Mouse (Mus musculus) hindbrain, embryonic 16.5 days (tissue): ENCODE data around the gene Trit1. TPM values are rescaled to one million over a fixed set of nuclear protein-coding genes. Genes with fewer than 3 reads are reported as not detected.
A peak's percentile ranks its signal among the peaks of the same experiment; 100 is the strongest.

ENCODE experiments used
- ATAC-seq: fragments of 200-750 bp; cut with Nextera tagmentation; 2 replicates; pipeline ENCODE4 v1.8.0; 2017; ENCODE audit warnings: moderate TSS enrichment, moderate library complexity
- H3K27ac ChIP-seq: fragments of 300-500 bp; sonication (generic); 2 replicates; pipeline ENCODE4 v1.5.1; 2014; ENCODE audit warnings: low read depth, mild to moderate bottlenecking, control low read depth, low read length, moderate library complexity
- H3K27me3 ChIP-seq: fragments of 300-500 bp; sonication (generic); replicated peaks from 2 replicates; pipeline ENCODE4 v1.6.1; 2014; ENCODE audit warnings: low read length; ENCODE audit not compliant: control insufficient read depth, insufficient read depth
- H3K36me3 ChIP-seq: fragments of 300-500 bp; sonication (generic); 2 replicates; pipeline ENCODE4 v1.6.1; 2014; ENCODE audit warnings: mild to moderate bottlenecking, low read length, moderate library complexity, mixed read lengths; ENCODE audit not compliant: control insufficient read depth, insufficient read depth
- H3K4me1 ChIP-seq: fragments of 300-500 bp; sonication (generic); 2 replicates; pipeline ENCODE4 v1.6.1; 2014; ENCODE audit warnings: low read depth, low read length; ENCODE audit not compliant: control insufficient read depth, insufficient read depth
- H3K4me2 ChIP-seq: fragments of 300-500 bp; sonication (generic); 2 replicates; pipeline ENCODE4 v1.6.1; 2014; ENCODE audit warnings: mild to moderate bottlenecking, low read length, control low read depth, moderate library complexity
- H3K4me3 ChIP-seq: fragments of 300-500 bp; sonication (generic); 2 replicates; pipeline ENCODE4 v1.5.1; 2014; ENCODE audit warnings: mild to moderate bottlenecking, low read length, control low read depth, moderate library complexity
- H3K9ac ChIP-seq: fragments of 300-500 bp; sonication (generic); 2 replicates; pipeline ENCODE4 v1.6.1; 2014; ENCODE audit warnings: low read depth, mild to moderate bottlenecking, control low read depth, low read length, moderate library complexity
- H3K9me3 ChIP-seq: fragments of 300-500 bp; sonication (generic); 2 replicates; pipeline ENCODE4 v1.6.1; 2014; ENCODE audit warnings: mild to moderate bottlenecking, low read length, moderate library complexity; ENCODE audit not compliant: control insufficient read depth
- WGBS: fragments of 180-500 bp; shearing (Covaris S2); extraction: QIAGEN DNeasy Blood & Tissue Kit; methylation state at CpG from one replicate; pipeline ENCODE4 v1.1.7; 2014; 5-methylcytosine and 5-hydroxymethylcytosine counted together
- polyA plus RNA-seq: library from polyadenylated mRNA; unstranded; fragments of >200 nt; fragmentation: Nextera tagmentation; extraction: Ambion mirVana; gene quantifications from 2 replicates; pipeline ENCODE4 v1.2.1, GENCODE M21; 2015

Trit1 gene
- polyA plus RNA-seq, 1 experiment from 2014 or later = 21.5 TPM

DNA sequence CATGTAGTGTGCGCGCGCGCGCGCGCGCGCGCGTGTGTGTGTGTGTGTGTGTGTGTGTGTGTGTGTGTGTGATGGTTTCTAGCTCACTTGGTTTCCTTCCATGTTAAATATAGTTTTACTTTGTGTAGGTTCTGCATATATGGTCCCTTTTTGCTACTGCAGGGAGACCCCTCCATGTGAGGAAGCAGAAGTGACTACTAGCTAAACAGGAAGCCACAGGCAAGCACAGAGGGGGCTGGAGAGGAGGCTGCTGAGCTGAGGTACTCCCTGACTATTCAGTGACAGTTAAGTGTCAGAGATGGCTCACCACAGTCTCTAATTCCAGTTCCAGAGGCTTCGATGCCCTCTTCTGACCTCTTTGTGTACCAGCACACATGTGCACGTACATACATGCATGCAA is 9.8 kb downstream of the Trit1 start:
- 0 out of 2 replicates have a peak, but pooled peaks cover 2% of the 10 kb centered on the region for H3K36me3 ChIP-seq
- H3K4me2 ChIP-seq = no peak overlapping the region
- no peak overlapping the region for H3K4me3 ChIP-seq
- H3K27ac ChIP-seq = no peak overlapping the region
- no peak overlapping the region for H3K9ac ChIP-seq
- WGBS = 92% methylated on average over 13 of the region's 13 CpGs
- H3K27me3 ChIP-seq = no peaks in the 10 kb centered on the region
- no peaks in the 10 kb centered on the region for H3K4me1 ChIP-seq
- H3K9me3 ChIP-seq = no peaks in the 10 kb centered on the region
- ATAC-seq = no peak

DNA sequence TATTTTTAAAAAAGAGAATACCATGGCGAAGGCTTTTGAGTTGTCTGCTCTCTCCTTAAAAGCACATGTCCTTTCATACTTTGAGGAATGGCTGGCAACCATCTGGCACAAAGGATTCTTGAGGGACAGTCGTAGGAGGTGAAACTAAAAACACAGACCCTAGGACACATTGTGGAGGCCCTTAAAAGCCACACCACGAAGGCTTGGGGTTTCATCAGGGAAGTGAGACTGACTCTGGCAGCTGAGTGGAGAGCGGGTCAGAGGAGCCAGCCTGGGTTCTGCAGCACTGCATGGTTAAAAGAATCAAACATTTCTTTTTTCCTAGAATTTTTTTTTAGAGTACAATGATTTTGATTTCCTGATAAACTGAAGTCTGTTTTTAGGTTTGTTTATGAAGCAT is 10.2 kb downstream of the Trit1 start:
- H3K4me2 ChIP-seq = no peak overlapping the region
- 84% methylated on average over 4 of the region's 4 CpGs for WGBS
- H3K27ac ChIP-seq = no peak overlapping the region
- no peaks in the 10 kb centered on the region for H3K27me3 ChIP-seq
- no peaks in the 10 kb centered on the region for H3K4me1 ChIP-seq
- no peak for ATAC-seq
- H3K36me3 ChIP-seq = peaks cover 6% of the 10 kb centered on the region; the same call in 1 of the 2 replicates
- H3K9me3 ChIP-seq = no peaks in the 10 kb centered on the region
- H3K9ac ChIP-seq = no peak overlapping the region
- H3K4me3 ChIP-seq = no peak overlapping the region

DNA sequence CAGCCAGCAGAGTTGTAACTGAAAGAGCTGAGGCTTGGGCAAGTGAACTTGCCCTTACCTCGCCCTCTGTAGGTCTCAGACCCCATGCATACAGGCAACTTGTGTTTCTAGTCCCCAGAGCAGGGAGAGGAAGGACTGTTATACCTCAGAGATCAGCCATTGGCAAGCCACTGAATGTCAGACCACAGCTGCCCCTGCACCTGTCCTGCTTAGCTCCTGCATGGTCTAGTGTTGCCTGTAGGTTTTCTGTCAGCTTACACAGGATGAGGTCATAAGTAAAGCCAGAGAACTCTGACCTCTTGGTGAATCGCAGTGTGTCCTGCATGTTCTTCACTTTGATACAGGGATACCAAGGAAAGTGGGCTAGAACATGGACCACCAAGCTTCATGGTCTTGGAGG is 18.4 kb downstream of the Trit1 start:
- 83% methylated on average over 2 of the region's 2 CpGs for WGBS
- Histone ChIP-seq H3K27me3 (no peaks in the 10 kb centered on the region), H3K9ac (no peak overlapping the region), H3K9me3 (no peaks in the 10 kb centered on the region), H3K4me1 (no peaks in the 10 kb centered on the region), H3K4me2 (no peak overlapping the region), H3K27ac (no peak overlapping the region), H3K36me3 (peaks cover 11% of the 10 kb centered on the region), H3K4me3 (no peak overlapping the region)
- ATAC-seq = no peak

DNA sequence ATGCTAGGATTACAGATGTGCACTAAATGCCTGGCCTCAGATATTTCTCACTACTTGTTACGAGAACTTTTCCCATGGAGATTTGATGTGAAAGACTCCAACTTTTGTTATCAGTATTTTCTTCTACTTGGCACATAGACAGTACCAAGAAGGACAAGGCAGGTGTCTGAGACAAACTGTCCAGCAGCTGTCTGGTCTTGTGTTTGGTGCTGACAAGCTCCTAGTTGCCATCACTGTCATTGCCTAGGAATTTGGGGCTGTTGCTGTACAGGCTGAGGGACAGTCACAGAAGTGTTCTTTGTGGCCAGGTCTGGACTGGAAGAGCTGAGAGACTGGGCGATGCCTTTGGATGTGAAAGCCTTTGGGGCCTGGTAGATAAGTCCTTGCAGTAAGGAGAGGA is 19.2 kb downstream of the Trit1 start:
- Histone ChIP-seq H3K4me3 (no peak overlapping the region), H3K9me3 (no peaks in the 10 kb centered on the region), H3K9ac (no peak overlapping the region), H3K27me3 (no peaks in the 10 kb centered on the region), H3K36me3 (peaks cover 11% of the 10 kb centered on the region), H3K4me1 (no peaks in the 10 kb centered on the region), H3K27ac (no peak overlapping the region), H3K4me2 (no peak overlapping the region)
- ATAC-seq = no peak
- 93% methylated on average over 2 of the region's 2 CpGs for WGBS

DNA sequence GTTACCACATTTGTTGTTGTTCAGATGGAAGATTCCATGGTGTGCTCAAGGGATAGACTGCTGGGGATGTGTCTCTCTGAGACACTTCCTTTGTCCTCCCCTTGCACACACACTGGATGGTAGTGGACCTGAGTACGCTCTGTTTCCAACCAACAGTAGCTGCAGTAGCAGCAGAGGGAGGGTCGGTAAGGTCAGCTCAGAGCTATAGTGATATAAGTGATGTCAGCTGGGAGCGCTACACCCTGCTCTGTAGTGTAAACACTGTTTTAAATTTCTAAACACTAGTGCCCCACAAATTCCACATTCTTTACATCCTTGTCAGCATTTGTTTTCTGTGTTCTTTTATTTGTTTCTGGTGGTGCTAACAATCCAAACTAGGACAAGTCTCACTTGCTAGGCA is 20.3 kb downstream of the Trit1 start:
- ATAC-seq = no peak
- Histone ChIP-seq H3K9ac (no peak overlapping the region), H3K27ac (no peak overlapping the region), H3K4me2 (no peak overlapping the region), H3K27me3 (no peaks in the 10 kb centered on the region), H3K4me3 (no peak overlapping the region), H3K36me3 (peaks cover 6% of the 10 kb centered on the region), H3K4me1 (no peaks in the 10 kb centered on the region), H3K9me3 (no peaks in the 10 kb centered on the region)
- 70% methylated on average over 3 of the region's 3 CpGs for WGBS

DNA sequence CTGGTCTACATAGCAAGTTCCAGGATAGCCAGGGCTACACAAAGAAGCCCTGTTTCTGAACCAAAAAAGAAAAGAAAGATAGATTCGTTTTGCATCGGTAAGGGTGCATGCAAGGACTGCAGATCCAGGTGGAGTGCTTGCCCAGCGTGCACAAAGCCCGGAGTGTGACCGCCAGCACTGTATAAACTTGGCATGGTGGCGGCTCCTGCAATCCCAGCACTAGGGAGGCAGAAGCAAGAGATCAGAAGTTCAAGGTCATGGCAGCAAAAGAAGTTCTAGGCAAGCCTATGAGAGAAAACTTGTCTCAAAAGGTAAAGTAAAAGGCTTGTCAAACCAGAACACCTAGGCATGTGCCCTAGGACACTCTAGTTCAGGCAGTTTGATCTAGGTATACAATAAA is 24.7 kb downstream of the Trit1 start:
- 97% methylated on average over 6 of the region's 6 CpGs for WGBS
- Histone ChIP-seq H3K4me2 (no peak overlapping the region), H3K9ac (no peak overlapping the region), H3K27me3 (no peaks in the 10 kb centered on the region), H3K36me3 (peaks cover 7% of the 10 kb centered on the region), H3K4me1 (no peaks in the 10 kb centered on the region), H3K4me3 (no peak overlapping the region), H3K27ac (no peak overlapping the region), H3K9me3 (no peaks in the 10 kb centered on the region)
- no peak for ATAC-seq

DNA sequence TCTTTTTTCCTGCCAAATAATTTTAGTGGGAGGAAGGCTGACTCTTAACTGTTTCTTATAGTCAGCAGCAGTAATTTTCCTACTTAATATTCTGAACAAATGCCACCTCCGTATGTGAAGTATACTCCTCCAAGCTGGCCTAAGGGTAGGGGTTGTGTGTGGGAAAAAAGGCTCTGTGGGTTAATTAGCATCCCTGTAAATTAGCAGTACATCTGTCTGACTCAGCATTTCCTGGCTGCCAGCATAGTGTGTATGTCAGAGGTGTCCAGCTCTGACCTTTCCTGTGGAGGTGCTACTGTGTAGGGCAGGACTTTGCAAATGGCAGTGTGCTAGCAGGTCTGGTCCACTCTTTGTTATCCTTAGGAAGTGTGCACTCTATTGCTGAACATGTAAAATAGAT is 27.5 kb downstream of the Trit1 start:
- no peak for ATAC-seq
- H3K4me3 ChIP-seq = no peak overlapping the region
- 39% methylated on average over 1 of the region's 1 CpGs for WGBS
- H3K27ac ChIP-seq = no peak overlapping the region
- no peaks in the 10 kb centered on the region for H3K4me1 ChIP-seq
- H3K4me2 ChIP-seq = no peak overlapping the region
- peaks cover 9% of the 10 kb centered on the region for H3K36me3 ChIP-seq
- H3K27me3 ChIP-seq = no peaks in the 10 kb centered on the region
- no peaks in the 10 kb centered on the region for H3K9me3 ChIP-seq
- no peak overlapping the region for H3K9ac ChIP-seq

DNA sequence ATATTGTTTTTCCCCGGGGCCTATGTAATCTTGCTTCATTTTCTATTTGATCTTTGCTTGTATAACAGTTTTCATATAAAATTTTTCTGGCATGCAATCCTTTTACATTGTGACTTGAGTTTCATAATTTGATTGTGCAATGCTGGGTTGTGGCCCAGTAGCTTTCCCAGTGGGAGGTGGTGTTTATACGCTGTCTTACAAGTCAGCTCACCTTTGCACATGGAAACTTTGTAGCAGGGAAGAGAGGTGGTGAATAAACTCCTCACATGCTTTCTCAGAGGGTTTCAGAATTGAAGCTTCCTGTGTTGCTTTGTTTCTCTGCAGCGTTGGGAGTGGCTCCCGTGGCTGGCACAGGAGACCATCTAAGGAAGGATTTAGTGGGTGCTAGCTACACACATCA is 28.4 kb downstream of the Trit1 start:
- Histone ChIP-seq H3K27me3 (no peaks in the 10 kb centered on the region), H3K36me3 (peaks cover 12% of the 10 kb centered on the region), H3K4me3 (no peak overlapping the region), H3K4me2 (no peak overlapping the region), H3K9me3 (no peaks in the 10 kb centered on the region), H3K4me1 (no peaks in the 10 kb centered on the region), H3K27ac (no peak overlapping the region), H3K9ac (no peak overlapping the region)
- 92% methylated on average over 4 of the region's 4 CpGs for WGBS
- no peak for ATAC-seq

DNA sequence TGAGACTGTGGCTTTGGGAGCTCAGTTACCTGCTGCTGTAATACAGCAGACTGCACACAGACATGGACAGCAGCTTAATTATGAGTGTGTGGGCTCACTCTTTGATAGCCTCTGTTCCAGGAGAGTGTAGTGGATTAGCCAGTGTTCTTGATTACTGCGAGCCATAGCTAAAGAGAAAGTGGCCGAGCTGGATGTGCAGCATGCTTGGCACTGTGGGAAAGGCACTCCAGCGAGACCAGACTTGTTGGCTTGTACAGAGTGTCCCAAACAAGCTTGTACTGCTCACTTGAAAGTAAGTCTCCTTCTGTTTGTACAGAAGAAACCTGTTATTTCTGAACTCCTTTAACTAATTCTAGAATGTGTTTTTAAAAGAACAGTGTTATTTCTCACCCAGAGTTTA is 29.9 kb downstream of the Trit1 start:
- ATAC-seq = no peak
- peaks cover 12% of the 10 kb centered on the region for H3K36me3 ChIP-seq
- WGBS = 85% methylated on average over 3 of the region's 3 CpGs

DNA sequence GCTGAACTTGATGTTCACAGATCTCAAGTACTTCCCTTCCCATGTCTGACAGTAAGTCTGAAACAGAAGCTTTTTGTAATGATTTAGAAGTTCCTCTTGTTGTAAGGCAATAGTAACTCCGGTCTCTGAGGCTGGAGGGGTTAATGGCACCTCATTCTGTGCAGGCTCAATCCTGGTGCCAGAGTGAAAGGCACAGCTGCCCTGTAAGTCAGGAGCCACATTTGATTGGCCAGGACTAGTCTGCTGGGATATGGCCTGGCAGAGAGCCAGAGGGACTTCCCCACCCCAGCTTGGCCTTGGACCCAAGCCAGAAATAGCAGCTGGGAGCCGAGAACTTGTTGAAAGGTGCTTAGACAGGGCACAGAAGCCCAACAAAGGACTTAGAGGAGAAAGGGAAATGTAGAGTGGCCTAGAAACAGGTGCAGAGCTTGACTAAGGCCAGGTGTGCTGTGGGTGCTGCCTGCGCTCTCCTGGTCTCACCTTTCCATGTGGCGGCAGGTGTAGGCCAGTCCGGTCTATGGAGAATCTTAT is 34.3 kb downstream of the Trit1 start:
- H3K4me1 ChIP-seq = peaks cover 15% of the 10 kb centered on the region
- H3K4me3 ChIP-seq = no peak overlapping the region
- no peak overlapping the region for H3K4me2 ChIP-seq
- WGBS = 28% methylated on average over 5 of the region's 5 CpGs
- ATAC-seq = peak; percentile 87
- no peak overlapping the region for H3K9ac ChIP-seq
- peak overlapping the region; percentile 37; the same call in 1 of the 2 replicates for H3K27ac ChIP-seq
- H3K9me3 ChIP-seq = no peaks in the 10 kb centered on the region
- no peaks in the 10 kb centered on the region for H3K27me3 ChIP-seq
- peaks cover 22% of the 10 kb centered on the region for H3K36me3 ChIP-seq

More for the DNA sequence above, 29.9 kb downstream of the Trit1 start:
- no peaks in the 10 kb centered on the region for H3K9me3 ChIP-seq
- H3K27me3 ChIP-seq = no peaks in the 10 kb centered on the region
- no peak overlapping the region for H3K4me2 ChIP-seq
- no peak overlapping the region; the same call in 1 of the 2 replicates for H3K27ac ChIP-seq
- no peak overlapping the region for H3K9ac ChIP-seq
- no peak overlapping the region for H3K4me3 ChIP-seq
- H3K4me1 ChIP-seq = peaks cover 6% of the 10 kb centered on the region
